Mouse (Mus musculus) forebrain, embryonic 14.5 days (tissue): ENCODE measurements around the gene Synpr. TPM values are rescaled to one million over a fixed set of nuclear protein-coding genes. Genes with fewer than 3 reads are reported as not detected.
"Not testable (repeated sequence)": the region's sequence is repeated elsewhere in the genome, so short reads cannot be mapped to it uniquely, and the experiment has no call there.

Source experiments
- ATAC-seq: fragments of 200-750 bp; cut with Nextera tagmentation; 2 replicates; pipeline ENCODE4 v1.8.0; 2017; ENCODE audit warnings: mild to moderate bottlenecking, moderate library complexity
- DNase-seq: peaks from one replicate; pipeline ENCODE4 v3.0.0-alpha.2; 2015; ENCODE audit warnings: low spot score
- H3K27ac ChIP-seq: fragments of 300-500 bp; sonication (generic); 2 replicates; pipeline ENCODE4 v1.5.1; 2014; ENCODE audit warnings: low read depth, mild to moderate bottlenecking, control low read depth, low read length, moderate library complexity
- H3K27me3 ChIP-seq: fragments of 300-500 bp; sonication (generic); replicated peaks from 2 replicates; pipeline ENCODE4 v1.6.1; 2014; ENCODE audit warnings: low read length, control low read depth, mixed read lengths; ENCODE audit not compliant: control insufficient read depth, insufficient read depth
- H3K36me3 ChIP-seq: fragments of 300-500 bp; sonication (generic); 2 replicates; pipeline ENCODE4 v1.6.1; 2014; ENCODE audit warnings: low read length, control low read depth; ENCODE audit not compliant: control insufficient read depth, insufficient read depth
- H3K4me1 ChIP-seq: fragments of 300-500 bp; sonication (generic); 2 replicates; pipeline ENCODE4 v1.6.1; 2014; ENCODE audit warnings: antibody characterized with exemption, low read length, control low read depth; ENCODE audit not compliant: control insufficient read depth, insufficient read depth
- H3K4me2 ChIP-seq: fragments of 300-500 bp; sonication (generic); 2 replicates; pipeline ENCODE4 v1.6.1; 2014; ENCODE audit warnings: mild to moderate bottlenecking, control low read depth, low read length
- H3K4me3 ChIP-seq: fragments of 300-500 bp; sonication (generic); 2 replicates; pipeline ENCODE4 v1.5.1; 2014; ENCODE audit warnings: low read depth, low read length, control low read depth
- H3K9ac ChIP-seq: fragments of 300-500 bp; sonication (generic); 2 replicates; pipeline ENCODE4 v1.6.1; 2014; ENCODE audit warnings: mild to moderate bottlenecking, low read length, control low read depth, moderate library complexity
- H3K9me3 ChIP-seq: fragments of 300-500 bp; sonication (generic); replicated peaks from 2 replicates; pipeline ENCODE4 v1.6.1; 2016; ENCODE audit warnings: low read length, control low read depth, mixed read lengths; ENCODE audit not compliant: control insufficient read depth
- WGBS: fragments of 180-500 bp; shearing (Covaris S2); extraction: QIAGEN DNeasy Blood & Tissue Kit; methylation state at CpG from one replicate; pipeline ENCODE4 v1.1.7; 2014; 5-methylcytosine and 5-hydroxymethylcytosine counted together
- polyA plus RNA-seq: library from polyadenylated mRNA; unstranded; fragments of >200 nt; fragmentation: Nextera tagmentation; extraction: Ambion mirVana; gene quantifications from 2 replicates; pipeline ENCODE4 v1.2.1, GENCODE M21; 2014

Synpr gene
- 28.9 and 32.4 TPM in 2 replicates for polyA plus RNA-seq

- Histone ChIP-seq H3K36me3 (no peaks in the 10 kb centered on the region), H3K27ac (no peak within 1 kb of the TSS), H3K9ac (peak within 1 kb of the TSS; percentile 56; the same call in 1 of the 2 replicates), H3K4me3 (peak within 1 kb of the TSS; percentile 35), H3K9me3 (no peaks in the 10 kb centered on the region), H3K4me1 (peaks cover 8% of the 10 kb centered on the region; the same call in 1 of the 2 replicates), H3K27me3 (no peaks in the 10 kb centered on the region), H3K4me2 (peak within 1 kb of the TSS; percentile 85)
- DNase-seq (peak; percentile 94), ATAC-seq (peak; percentile 99)
- WGBS, result 4% methylated on average over 24 of the region's 27 CpGs
Measured at GRCm38 (mm10) chr14:13284091-13284844, at the start of gene Synpr. TSS of gene Synpr (plus strand) at chr14:13284780.

- no peak overlapping the region for H3K9ac ChIP-seq
Measured at GRCm38 (mm10) chr14:13236929-13237328, 47.7 kb upstream of the Synpr start.

GRCm38 (mm10) chr14:13247431-13247830 is 37.1 kb upstream of the Synpr start:
- Histone ChIP-seq H3K27me3 (no peaks in the 10 kb centered on the region), H3K9ac (no peak overlapping the region), H3K4me3 (no peak overlapping the region), H3K9me3 (no peaks in the 10 kb centered on the region), H3K4me1 (no peaks in the 10 kb centered on the region), H3K36me3 (no peaks in the 10 kb centered on the region), H3K27ac (no peak overlapping the region), H3K4me2 (no peak overlapping the region)
- ATAC-seq (no peak), DNase-seq (no peak)
- WGBS, result 16% methylated on average over 4 of the region's 4 CpGs

More at GRCm38 (mm10) chr14:13236929-13237328, 47.7 kb upstream of the Synpr start:
- DNase-seq (peak; percentile 75), ATAC-seq (peak; percentile 60)
- 14% methylated on average over 1 of the region's 1 CpGs for WGBS
- H3K4me2 ChIP-seq, result no peak overlapping the region
- H3K36me3 ChIP-seq, result no peaks in the 10 kb centered on the region
- H3K27ac ChIP-seq, result no peak overlapping the region
- no peaks in the 10 kb centered on the region for H3K27me3 ChIP-seq
- H3K9me3 ChIP-seq, result no peaks in the 10 kb centered on the region
- no peak overlapping the region for H3K4me3 ChIP-seq
- no peaks in the 10 kb centered on the region for H3K4me1 ChIP-seq

- no peaks in the 10 kb centered on the region for H3K36me3 ChIP-seq
- H3K4me3 ChIP-seq, result no peak overlapping the region
- no peaks in the 10 kb centered on the region for H3K27me3 ChIP-seq
- H3K9me3 ChIP-seq, result no peaks in the 10 kb centered on the region
- H3K4me2 ChIP-seq, result no peak overlapping the region
- H3K27ac ChIP-seq, result no peak overlapping the region
- no peak overlapping the region for H3K9ac ChIP-seq
- H3K4me1 ChIP-seq, result no peaks in the 10 kb centered on the region
- no peak for ATAC-seq
- no peak for DNase-seq
Measured at GRCm38 (mm10) chr14:13249361-13249760, 35.2 kb upstream of the Synpr start.

GRCm38 (mm10) chr14:13252594-13252993 is 32.0 kb upstream of the Synpr start:
- Histone ChIP-seq H3K9ac (no peak overlapping the region), H3K36me3 (no peaks in the 10 kb centered on the region), H3K9me3 (no peaks in the 10 kb centered on the region), H3K4me1 (no peaks in the 10 kb centered on the region; the same call in 1 of the 2 replicates), H3K27ac (no peak overlapping the region), H3K27me3 (no peaks in the 10 kb centered on the region), H3K4me3 (no peak overlapping the region), H3K4me2 (no peak overlapping the region)
- WGBS, result 97% methylated on average over 1 of the region's 1 CpGs
- no peak for DNase-seq
- ATAC-seq, result no peak

- H3K9ac ChIP-seq, H3K4me2 ChIP-seq, H3K36me3 ChIP-seq, ATAC-seq, H3K4me1 ChIP-seq, DNase-seq, H3K27ac ChIP-seq, H3K4me3 ChIP-seq, H3K27me3 ChIP-seq, H3K9me3 ChIP-seq: not testable (repeated sequence)
- 85% methylated on average over 2 of the region's 2 CpGs for WGBS
Measured at GRCm38 (mm10) chr14:13254741-13255140, 29.8 kb upstream of the Synpr start.

- ATAC-seq (peak; percentile 93), DNase-seq (peak; percentile 63)
- H3K4me1 ChIP-seq, result no peaks in the 10 kb centered on the region; the same call in 1 of the 2 replicates
- H3K27me3 ChIP-seq, result no peaks in the 10 kb centered on the region
- H3K36me3 ChIP-seq, result no peaks in the 10 kb centered on the region
- no peak overlapping the region for H3K4me2 ChIP-seq
- no peak overlapping the region for H3K4me3 ChIP-seq
- no peak overlapping the region for H3K27ac ChIP-seq
- no peaks in the 10 kb centered on the region for H3K9me3 ChIP-seq
- H3K9ac ChIP-seq, result no peak overlapping the region
- 9% methylated on average over 1 of the region's 1 CpGs for WGBS
Measured at GRCm38 (mm10) chr14:13262406-13262805, 22.2 kb upstream of the Synpr start.

GRCm38 (mm10) chr14:13266331-13266730 is 18.2 kb upstream of the Synpr start:
- H3K4me2 ChIP-seq, result no peak overlapping the region
- no peak overlapping the region for H3K27ac ChIP-seq
- no peak overlapping the region for H3K4me3 ChIP-seq
- no peaks in the 10 kb centered on the region for H3K9me3 ChIP-seq
- no peak overlapping the region for H3K9ac ChIP-seq
- no peaks in the 10 kb centered on the region for H3K36me3 ChIP-seq
- no peaks in the 10 kb centered on the region for H3K4me1 ChIP-seq
- no peaks in the 10 kb centered on the region for H3K27me3 ChIP-seq
- no peak for ATAC-seq
- 67% methylated on average over 2 of the region's 2 CpGs for WGBS
- no peak for DNase-seq

GRCm38 (mm10) chr14:13267181-13267580 is 17.4 kb upstream of the Synpr start:
- H3K4me1 ChIP-seq, result no peaks in the 10 kb centered on the region
- WGBS, result 86% methylated on average over 4 of the region's 4 CpGs
- no peak for ATAC-seq
- H3K4me2 ChIP-seq, result no peak overlapping the region
- no peak overlapping the region for H3K27ac ChIP-seq
- no peaks in the 10 kb centered on the region for H3K36me3 ChIP-seq
- no peak overlapping the region for H3K9ac ChIP-seq
- no peak for DNase-seq
- no peaks in the 10 kb centered on the region for H3K9me3 ChIP-seq
- no peak overlapping the region for H3K4me3 ChIP-seq
- H3K27me3 ChIP-seq, result no peaks in the 10 kb centered on the region
